Mouse (Mus musculus): Measurements from ENCODE around the gene Mybph. TPM values are rescaled to one million over a fixed set of nuclear protein-coding genes. Genes with fewer than 3 reads are reported as not detected.

The Mybph gene
- polyA plus RNA-seq, 1 experiment from 2014 or later = 0.12 TPM

DNA sequence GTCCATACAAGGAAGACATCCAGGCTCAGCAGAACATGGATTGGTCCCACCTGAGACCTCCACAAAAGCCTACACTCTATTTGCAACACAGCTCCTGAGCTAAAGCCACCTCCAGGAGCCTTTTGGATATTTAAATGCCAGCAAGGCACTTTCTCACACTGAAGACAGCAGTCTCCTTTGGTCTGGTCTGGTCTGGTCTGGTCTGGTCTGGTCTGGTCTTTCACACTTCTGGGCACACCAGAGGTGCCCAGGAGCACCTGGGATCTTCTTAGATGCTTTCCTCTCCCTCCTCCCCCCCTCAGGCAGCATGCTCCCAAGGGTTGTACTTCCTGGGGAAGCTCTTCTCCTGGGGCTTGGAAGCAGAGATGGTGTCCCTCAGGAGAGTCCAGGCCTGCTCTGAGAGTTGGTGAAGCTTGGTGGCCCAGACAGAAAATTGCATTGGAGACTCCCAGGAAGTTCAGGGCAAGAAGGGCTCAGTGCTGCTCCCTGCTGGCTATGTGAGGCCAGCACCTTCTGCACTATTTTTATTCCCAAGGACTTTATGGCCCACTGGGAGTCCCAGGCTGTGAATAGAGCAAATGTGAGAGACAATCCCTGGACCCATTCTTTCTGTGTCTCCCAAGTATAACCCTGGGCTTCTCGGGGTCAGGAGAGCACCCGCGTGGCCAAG is 8.6 kb downstream of the Mybph start:
- no peak overlapping the region for H3K4me3 ChIP-seq
- WGBS = 45% methylated on average over 3 of the region's 3 CpGs
- ATAC-seq (ENCODE audit: low FRiP score, low read depth) = no peak

DNA sequence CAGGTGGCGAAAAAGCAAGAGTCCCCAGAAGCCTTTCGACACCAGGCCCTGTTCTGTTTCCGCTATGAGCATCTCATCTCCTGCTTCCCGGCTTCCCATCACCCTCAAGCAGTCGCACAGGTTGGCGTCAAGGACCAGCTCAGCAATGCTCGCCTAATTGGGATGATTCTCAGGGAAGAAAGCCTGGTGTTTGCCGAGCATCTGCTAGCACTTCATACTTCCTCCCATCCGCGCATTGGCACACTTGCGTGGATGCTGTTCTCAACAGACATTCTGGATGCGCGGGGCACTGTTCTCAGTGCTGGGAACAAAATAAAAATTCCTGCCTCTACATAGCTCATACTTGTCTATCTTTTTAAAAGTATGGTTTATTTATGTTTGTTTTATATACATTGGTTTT is 11.0 kb downstream of the Mybph start:
- no peak for ATAC-seq (ENCODE audit: low FRiP score, low read depth)
- Histone ChIP-seq H3K4me2 (no peak overlapping the region), H3K27ac (replicated peaks) (no peak overlapping the region), H3K9ac (no peak overlapping the region), H3K4me3 (no peak overlapping the region), H3K27me3 (no peaks in the 10 kb centered on the region), H3K9me3 (no peaks in the 10 kb centered on the region; the same call in 1 of the 2 replicates), H3K4me1 (replicated peaks) (peaks cover 13% of the 10 kb centered on the region), H3K36me3 (0 out of 2 replicates have a peak, but pooled peaks cover 3% of the 10 kb centered on the region)
- 90% methylated on average over 13 of the region's 13 CpGs for WGBS

More for the DNA sequence above, 8.6 kb downstream of the Mybph start:
- Histone ChIP-seq H3K9ac (no peak overlapping the region), H3K4me2 (no peak overlapping the region), H3K36me3 (0 out of 2 replicates have a peak, but pooled peaks cover 3% of the 10 kb centered on the region), H3K9me3 (no peaks in the 10 kb centered on the region), H3K27ac (replicated peaks) (no peak overlapping the region), H3K4me1 (replicated peaks) (peaks cover 13% of the 10 kb centered on the region), H3K27me3 (no peaks in the 10 kb centered on the region)

- Histone ChIP-seq H3K27me3 (no peaks in the 10 kb centered on the region), H3K4me1 (replicated peaks) (peaks cover 13% of the 10 kb centered on the region), H3K9me3 (no peaks in the 10 kb centered on the region; the same call in 1 of the 2 replicates), H3K27ac (replicated peaks) (0 out of 2 replicates have a peak overlapping the region, but pooled peaks have one; percentile 26), H3K4me2 (no peak overlapping the region), H3K9ac (no peak overlapping the region), H3K4me3 (no peak overlapping the region), H3K36me3 (0 out of 2 replicates have a peak, but pooled peaks cover 3% of the 10 kb centered on the region)
- ATAC-seq (ENCODE audit: low FRiP score, low read depth) = no peak; the same call in 1 of the 2 replicates
- 52% methylated on average over 9 of the region's 9 CpGs for WGBS
Measured at GRCm38 (mm10) chr1:134205296-134206018, 12.2 kb downstream of the Mybph start.

DNA sequence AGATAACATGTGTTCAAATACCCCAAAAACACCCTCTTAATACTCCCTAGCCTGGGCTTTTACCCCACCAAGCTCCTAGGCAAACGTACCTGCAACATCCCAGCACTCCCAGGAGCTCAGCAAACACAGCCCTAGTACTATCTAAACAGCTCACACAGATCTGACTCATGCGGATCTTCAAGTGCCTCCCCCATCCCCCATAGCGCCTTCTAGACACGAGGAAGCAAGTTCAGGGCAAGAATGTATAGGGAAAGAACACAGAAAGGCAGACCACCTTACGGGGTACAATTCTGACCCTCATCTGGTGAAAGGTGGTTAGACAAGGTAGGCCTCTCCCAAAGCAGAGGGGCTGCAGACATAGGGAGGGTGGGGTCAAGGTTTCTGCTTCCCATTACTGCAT is 12.8 kb downstream of the Mybph start:
- Histone ChIP-seq H3K9me3 (no peaks in the 10 kb centered on the region; the same call in 1 of the 2 replicates), H3K4me3 (no peak overlapping the region), H3K36me3 (0 out of 2 replicates have a peak, but pooled peaks cover 3% of the 10 kb centered on the region), H3K27ac (replicated peaks) (no peak overlapping the region), H3K9ac (no peak overlapping the region), H3K4me2 (no peak overlapping the region), H3K27me3 (no peaks in the 10 kb centered on the region), H3K4me1 (replicated peaks) (peaks cover 18% of the 10 kb centered on the region)
- WGBS = 55% methylated on average over 5 of the region's 5 CpGs
- no peak for ATAC-seq (ENCODE audit: low FRiP score, low read depth)

GRCm38 (mm10) chr1:134210179-134210755 is 17.0 kb downstream of the Mybph start:
- H3K27me3 ChIP-seq = no peaks in the 10 kb centered on the region
- no peaks in the 10 kb centered on the region; the same call in 1 of the 2 replicates for H3K9me3 ChIP-seq
- no peak for ATAC-seq (ENCODE audit: low FRiP score, low read depth)
- peaks cover 23% of the 10 kb centered on the region for H3K4me1 ChIP-seq (replicated peaks)
- H3K4me2 ChIP-seq = no peak overlapping the region
- H3K27ac ChIP-seq (replicated peaks) = no peak overlapping the region
- H3K4me3 ChIP-seq = no peak overlapping the region
- H3K36me3 ChIP-seq = no peaks in the 10 kb centered on the region
- WGBS = 48% methylated on average over 6 of the region's 6 CpGs
- H3K9ac ChIP-seq = no peak overlapping the region

DNA sequence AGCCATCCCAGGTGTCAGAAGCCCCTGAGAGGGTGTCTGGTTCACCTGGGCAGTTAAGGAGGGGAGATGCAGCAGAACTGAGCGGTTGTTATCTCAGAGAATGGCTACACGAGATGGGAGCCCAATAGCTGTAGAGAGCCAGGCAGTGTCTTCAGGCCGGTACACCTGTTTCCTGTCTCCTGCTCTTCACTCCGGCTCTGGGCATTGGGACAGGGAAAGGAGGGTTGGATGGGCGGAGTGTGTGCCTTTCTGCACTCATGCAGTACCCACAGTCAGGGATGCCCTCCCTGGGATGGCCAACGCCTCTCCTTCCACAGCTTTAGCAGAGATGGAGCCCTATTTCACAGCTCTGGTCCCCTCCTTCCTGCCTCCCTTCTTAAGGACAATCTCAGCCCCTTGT is 17.8 kb downstream of the Mybph start:
- Histone ChIP-seq H3K9ac (no peak overlapping the region), H3K4me2 (no peak overlapping the region), H3K9me3 (no peaks in the 10 kb centered on the region; the same call in 1 of the 2 replicates), H3K36me3 (no peaks in the 10 kb centered on the region), H3K4me1 (replicated peaks) (peaks cover 21% of the 10 kb centered on the region), H3K4me3 (no peak overlapping the region), H3K27me3 (no peaks in the 10 kb centered on the region), H3K27ac (replicated peaks) (no peak overlapping the region)
- 74% methylated on average over 6 of the region's 6 CpGs for WGBS
- ATAC-seq (ENCODE audit: low FRiP score, low read depth) = no peak

DNA sequence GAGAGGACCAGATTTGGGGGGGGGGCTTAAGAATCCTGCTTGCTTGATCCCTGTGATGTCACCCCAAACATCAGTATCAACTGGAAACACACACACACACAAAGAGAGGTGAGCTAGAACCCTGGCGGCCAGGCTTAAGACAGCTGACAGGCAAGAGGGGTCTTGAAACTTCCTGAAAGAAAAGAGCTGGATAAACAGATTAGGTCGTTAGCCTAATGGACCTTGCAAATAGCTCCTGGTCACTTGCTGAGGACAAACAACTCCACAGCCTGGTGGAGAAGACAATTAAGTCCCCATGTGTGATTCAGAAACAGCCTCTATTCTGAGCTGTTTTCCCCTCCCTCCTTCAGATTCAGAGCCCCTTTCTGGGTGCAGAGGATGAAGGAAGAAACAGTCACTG is 18.4 kb downstream of the Mybph start:
- H3K27me3 ChIP-seq = no peaks in the 10 kb centered on the region
- H3K4me3 ChIP-seq = no peak overlapping the region
- H3K27ac ChIP-seq (replicated peaks) = 0 out of 2 replicates have a peak overlapping the region, but pooled peaks have one; percentile 8
- H3K9me3 ChIP-seq = no peaks in the 10 kb centered on the region; the same call in 1 of the 2 replicates
- no peak overlapping the region for H3K4me2 ChIP-seq
- H3K36me3 ChIP-seq = no peaks in the 10 kb centered on the region
- no peak for ATAC-seq (ENCODE audit: low FRiP score, low read depth)
- H3K9ac ChIP-seq = no peak overlapping the region
- WGBS = 17% methylated on average over 2 of the region's 2 CpGs
- H3K4me1 ChIP-seq (replicated peaks) = peaks cover 23% of the 10 kb centered on the region

DNA sequence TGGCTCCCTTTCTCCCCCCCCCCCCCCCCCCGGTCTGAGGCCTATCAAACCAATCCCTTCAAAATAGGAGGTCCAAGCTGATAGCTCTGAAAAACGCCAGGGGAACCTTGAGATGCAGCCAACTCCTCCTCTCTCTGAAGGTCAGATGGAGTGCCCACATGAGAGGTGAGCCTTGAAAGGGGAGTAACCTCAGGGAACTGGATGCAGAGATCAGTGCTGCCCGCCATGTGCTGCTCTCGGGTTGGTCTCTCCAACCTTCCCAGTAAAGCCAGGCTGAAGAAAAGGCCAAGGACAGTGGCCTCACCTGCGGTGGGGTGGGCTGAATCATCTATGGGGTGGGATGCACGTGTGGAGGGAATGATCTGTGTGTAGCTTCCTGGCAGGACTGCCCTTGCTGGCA is 19.1 kb downstream of the Mybph start:
- Histone ChIP-seq H3K27me3 (no peaks in the 10 kb centered on the region), H3K4me1 (replicated peaks) (peaks cover 29% of the 10 kb centered on the region), H3K36me3 (no peaks in the 10 kb centered on the region), H3K4me3 (no peak overlapping the region), H3K4me2 (no peak overlapping the region), H3K27ac (replicated peaks) (no peak overlapping the region), H3K9me3 (no peaks in the 10 kb centered on the region; the same call in 1 of the 2 replicates), H3K9ac (no peak overlapping the region)
- WGBS = 83% methylated on average over 6 of the region's 6 CpGs
- no peak for ATAC-seq (ENCODE audit: low FRiP score, low read depth)

DNA sequence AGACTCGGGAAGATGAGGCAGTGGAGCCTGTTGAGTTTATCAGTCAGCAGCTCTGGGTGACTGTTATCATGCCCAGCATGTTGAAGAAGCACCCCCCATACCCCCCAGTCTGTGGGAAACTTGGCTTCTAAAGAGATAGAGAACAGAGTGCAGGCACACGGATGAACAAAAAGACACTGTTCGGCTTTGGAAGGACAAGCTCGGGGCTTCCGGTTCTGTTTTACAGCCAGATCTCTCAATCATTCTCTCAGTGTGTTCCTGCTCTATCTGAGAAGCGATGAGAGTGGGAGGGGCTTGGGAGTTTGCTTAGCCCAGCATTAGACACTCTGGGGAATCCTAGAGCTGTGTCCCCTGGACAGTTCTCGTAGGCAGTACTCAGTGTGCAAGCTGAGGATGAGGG is 20.2 kb downstream of the Mybph start:
- H3K9ac ChIP-seq = no peak overlapping the region
- H3K27me3 ChIP-seq = no peaks in the 10 kb centered on the region
- H3K4me1 ChIP-seq (replicated peaks) = peaks cover 29% of the 10 kb centered on the region
- H3K36me3 ChIP-seq = no peaks in the 10 kb centered on the region
- H3K9me3 ChIP-seq = no peaks in the 10 kb centered on the region
- no peak overlapping the region for H3K4me3 ChIP-seq
- 72% methylated on average over 7 of the region's 7 CpGs for WGBS
- H3K27ac ChIP-seq (replicated peaks) = 0 out of 2 replicates have a peak overlapping the region, but pooled peaks have one; percentile 11
- peak; percentile 49; the same call in 1 of the 2 replicates for ATAC-seq (ENCODE audit: low FRiP score, low read depth)
- H3K4me2 ChIP-seq = no peak overlapping the region

GRCm38 (mm10) chr1:134215059-134215458 is 21.8 kb downstream of the Mybph start:
- WGBS = 57% methylated on average over 7 of the region's 7 CpGs
- ATAC-seq (ENCODE audit: low FRiP score, low read depth) = no peak
- Histone ChIP-seq H3K9ac (no peak overlapping the region), H3K27me3 (no peaks in the 10 kb centered on the region), H3K4me3 (no peak overlapping the region), H3K36me3 (no peaks in the 10 kb centered on the region), H3K27ac (replicated peaks) (no peak overlapping the region), H3K9me3 (no peaks in the 10 kb centered on the region), H3K4me2 (no peak overlapping the region), H3K4me1 (replicated peaks) (peaks cover 33% of the 10 kb centered on the region)

DNA sequence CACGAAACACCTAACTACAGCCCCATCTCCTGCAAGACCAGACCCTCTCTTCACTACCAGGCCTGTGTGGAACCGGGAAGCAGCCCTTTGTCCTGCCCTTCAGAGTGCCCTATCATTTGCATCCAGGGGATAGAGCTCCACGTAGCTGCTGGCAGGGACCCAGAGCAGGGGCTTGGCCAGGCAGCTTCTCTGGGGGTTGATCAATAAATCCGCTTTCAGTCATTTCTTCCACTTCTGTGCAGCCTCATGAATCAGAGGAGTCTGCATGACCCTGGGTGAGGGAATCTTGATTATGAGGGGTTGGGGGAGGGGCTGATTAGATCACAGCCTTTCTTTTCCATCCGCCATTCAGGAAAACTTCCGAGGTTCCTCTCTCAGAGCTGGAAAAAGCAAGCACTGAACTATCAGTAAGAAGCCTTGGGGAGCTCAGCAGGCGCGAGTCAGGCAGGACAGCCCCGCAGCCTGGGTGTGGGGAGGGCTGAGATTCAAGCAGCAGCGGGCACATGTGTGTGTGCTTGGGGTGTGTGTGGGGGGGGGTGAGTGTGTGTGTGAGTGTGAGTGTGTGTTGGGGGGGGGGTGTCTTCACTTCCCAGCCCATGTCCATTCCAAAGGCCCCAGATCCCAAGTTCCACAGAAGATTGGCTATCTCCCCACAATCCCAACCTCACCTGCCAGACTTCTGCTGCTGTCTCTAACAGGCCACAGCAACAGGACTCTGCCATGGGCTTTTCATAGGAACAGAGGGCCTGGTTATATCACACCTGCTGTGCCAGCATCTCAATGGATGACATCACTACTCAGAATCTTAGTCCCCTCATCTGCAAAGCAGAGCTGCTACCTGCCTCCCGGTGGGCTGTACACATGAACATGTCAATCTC is 22.7 kb downstream of the Mybph start:
- H3K27me3 ChIP-seq = no peaks in the 10 kb centered on the region
- ATAC-seq (ENCODE audit: low FRiP score, low read depth) = no peak
- peaks cover 30% of the 10 kb centered on the region for H3K4me1 ChIP-seq (replicated peaks)
- H3K27ac ChIP-seq (replicated peaks) = peak overlapping the region; percentile 35; the same call in 1 of the 2 replicates
- no peak overlapping the region for H3K4me2 ChIP-seq
- H3K36me3 ChIP-seq = no peaks in the 10 kb centered on the region
- no peak overlapping the region for H3K4me3 ChIP-seq
- no peaks in the 10 kb centered on the region for H3K9me3 ChIP-seq
- peak overlapping the region; percentile 2; the same call in 1 of the 2 replicates for H3K9ac ChIP-seq
- 22% methylated on average over 11 of the region's 11 CpGs for WGBS

All from hindbrain, embryonic 15.5 days (tissue).